Mouse (Mus musculus) neural tube, embryonic 14.5 days (tissue): ENCODE data around the gene Runx3. TPM values are rescaled to one million over a fixed set of nuclear protein-coding genes. Genes with fewer than 3 reads are reported as not detected.

Experiments used
- ATAC-seq: fragments of 200-750 bp; cut with Nextera tagmentation; 2 replicates; pipeline ENCODE4 v1.8.0; 2017; ENCODE audit warnings: low read depth, mild to moderate bottlenecking, moderate TSS enrichment, moderate library complexity
- H3K27ac ChIP-seq: fragments of 300-500 bp; sonication (generic); 2 replicates; pipeline ENCODE4 v1.5.1; 2014; ENCODE audit warnings: low read depth, mild to moderate bottlenecking, control low read depth, low read length, moderate library complexity, mixed read lengths
- H3K27me3 ChIP-seq: fragments of 300-500 bp; sonication (generic); 2 replicates; pipeline ENCODE4 v1.6.1; 2014; ENCODE audit warnings: low read length; ENCODE audit not compliant: control insufficient read depth, insufficient read depth
- H3K36me3 ChIP-seq: fragments of 300-500 bp; sonication (generic); 2 replicates; pipeline ENCODE4 v1.6.1; 2014; ENCODE audit warnings: low read length, mixed read lengths; ENCODE audit not compliant: control insufficient read depth, insufficient read depth
- H3K4me1 ChIP-seq: fragments of 300-500 bp; sonication (generic); 2 replicates; pipeline ENCODE4 v1.6.1; 2014; ENCODE audit warnings: low read length; ENCODE audit not compliant: control insufficient read depth, insufficient read depth
- H3K4me2 ChIP-seq: fragments of 300-500 bp; sonication (generic); 2 replicates; pipeline ENCODE4 v1.6.1; 2014; ENCODE audit warnings: mild to moderate bottlenecking, low read depth, low read length, control low read depth
- H3K4me3 ChIP-seq: fragments of 300-500 bp; sonication (generic); 2 replicates; pipeline ENCODE4 v1.5.1; 2014; ENCODE audit warnings: low read depth, low read length, control low read depth, mixed read lengths
- H3K9ac ChIP-seq: fragments of 300-500 bp; sonication (generic); replicated peaks from 2 replicates; pipeline ENCODE4 v1.6.1; 2014; ENCODE audit warnings: low read depth, mild to moderate bottlenecking, control low read depth, low read length, mixed read lengths
- H3K9me3 ChIP-seq: fragments of 300-500 bp; sonication (generic); 2 replicates; pipeline ENCODE4 v1.6.1; 2016; ENCODE audit warnings: low read length; ENCODE audit not compliant: control insufficient read depth
- WGBS: fragments of 180-500 bp; shearing (Covaris S2); extraction: QIAGEN DNeasy Blood & Tissue Kit; methylation state at CpG from one replicate; pipeline ENCODE4 v1.1.7; 2014; 5-methylcytosine and 5-hydroxymethylcytosine counted together
- polyA plus RNA-seq: library from polyadenylated mRNA; unstranded; fragments of >200 nt; fragmentation: Nextera tagmentation; extraction: Ambion mirVana; gene quantifications from 2 replicates; pipeline ENCODE4 v1.2.1, GENCODE M21; 2014

Runx3 gene
- polyA plus RNA-seq, 1 experiment from 2014 or later, result not detected

GRCm38 (mm10) chr4:135189452-135190008 is 69.1 kb downstream of the Runx3 start:
- Histone ChIP-seq H3K4me1 (no peaks in the 10 kb centered on the region), H3K9ac (no peak overlapping the region), H3K4me2 (no peak overlapping the region), H3K36me3 (no peaks in the 10 kb centered on the region), H3K27me3 (no peaks in the 10 kb centered on the region), H3K9me3 (no peaks in the 10 kb centered on the region), H3K27ac (no peak overlapping the region), H3K4me3 (no peak overlapping the region)
- no peak for ATAC-seq
- 87% methylated on average over 12 of the region's 12 CpGs for WGBS

DNA sequence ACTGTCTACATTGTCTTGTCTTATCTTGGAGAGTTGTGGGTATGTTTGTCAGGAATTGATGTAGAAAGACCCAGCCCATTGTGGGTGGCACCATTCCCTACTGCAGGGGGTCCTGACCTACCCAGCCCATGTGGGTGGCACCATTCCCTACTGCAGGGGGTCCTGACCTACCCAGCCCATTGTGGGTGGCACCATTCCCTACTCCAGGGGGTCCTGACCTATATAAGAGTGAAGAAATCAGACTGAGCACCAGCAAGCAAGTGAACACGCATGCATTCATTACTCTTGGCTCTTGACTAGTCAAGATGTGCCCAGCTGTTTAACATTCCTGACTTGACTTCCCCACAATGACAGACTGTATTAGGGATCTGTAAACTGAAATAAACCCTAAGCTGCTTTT is 69.9 kb downstream of the Runx3 start:
- no peak for ATAC-seq
- Histone ChIP-seq H3K4me3 (no peak overlapping the region), H3K36me3 (no peaks in the 10 kb centered on the region), H3K9ac (no peak overlapping the region), H3K4me1 (no peaks in the 10 kb centered on the region), H3K4me2 (no peak overlapping the region), H3K9me3 (no peaks in the 10 kb centered on the region), H3K27me3 (no peaks in the 10 kb centered on the region), H3K27ac (no peak overlapping the region)
- WGBS, result 93% methylated on average over 1 of the region's 1 CpGs

DNA sequence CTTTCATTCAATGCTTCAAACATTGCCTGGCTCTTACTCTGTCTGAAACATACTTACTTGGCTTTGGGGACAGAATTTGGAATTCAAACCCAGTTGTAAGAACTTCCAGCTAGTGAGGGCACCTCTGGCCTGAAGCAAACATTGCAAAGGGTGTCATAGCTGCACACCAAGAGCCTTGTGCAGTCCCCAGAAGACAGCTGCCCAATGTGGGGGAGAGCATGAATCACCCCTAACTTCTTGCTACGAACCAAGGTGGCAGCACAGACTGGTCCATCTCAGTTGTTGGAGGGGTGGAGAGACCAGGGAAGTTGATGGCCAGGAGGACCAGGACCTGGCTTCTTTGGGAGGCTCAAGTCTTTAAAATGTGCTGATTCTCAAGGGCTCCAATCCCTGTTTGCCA is 70.7 kb downstream of the Runx3 start:
- no peak overlapping the region for H3K4me3 ChIP-seq
- 74% methylated on average over 1 of the region's 1 CpGs for WGBS
- no peak overlapping the region for H3K9ac ChIP-seq
- H3K27me3 ChIP-seq, result no peaks in the 10 kb centered on the region
- H3K27ac ChIP-seq, result no peak overlapping the region
- no peaks in the 10 kb centered on the region for H3K4me1 ChIP-seq
- no peak for ATAC-seq
- H3K4me2 ChIP-seq, result no peak overlapping the region
- no peaks in the 10 kb centered on the region for H3K36me3 ChIP-seq
- H3K9me3 ChIP-seq, result no peaks in the 10 kb centered on the region

DNA sequence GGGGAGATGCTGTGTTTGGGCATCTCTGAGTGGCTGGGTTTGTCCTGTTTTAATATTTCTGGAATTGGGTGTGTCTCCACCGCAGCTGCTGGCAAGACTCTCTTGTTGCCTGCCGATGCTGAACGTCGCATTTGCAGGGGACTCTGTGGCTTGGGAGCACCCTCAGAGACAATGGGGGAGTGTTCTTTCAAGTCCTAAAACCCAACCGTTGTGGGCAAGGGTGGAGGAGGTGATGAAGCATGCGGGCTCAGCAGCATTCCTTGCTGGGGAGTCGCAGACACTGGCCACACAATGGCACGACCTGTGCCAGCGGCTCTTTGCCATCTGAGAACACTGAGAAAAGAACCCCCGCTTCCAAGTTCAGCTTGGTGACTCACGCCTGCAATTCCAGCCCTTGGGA is 71.2 kb downstream of the Runx3 start:
- Histone ChIP-seq H3K36me3 (no peaks in the 10 kb centered on the region), H3K27me3 (no peaks in the 10 kb centered on the region), H3K4me2 (no peak overlapping the region), H3K9me3 (no peaks in the 10 kb centered on the region), H3K4me3 (no peak overlapping the region), H3K4me1 (no peaks in the 10 kb centered on the region), H3K27ac (no peak overlapping the region), H3K9ac (no peak overlapping the region)
- no peak for ATAC-seq
- WGBS, result 81% methylated on average over 11 of the region's 11 CpGs

DNA sequence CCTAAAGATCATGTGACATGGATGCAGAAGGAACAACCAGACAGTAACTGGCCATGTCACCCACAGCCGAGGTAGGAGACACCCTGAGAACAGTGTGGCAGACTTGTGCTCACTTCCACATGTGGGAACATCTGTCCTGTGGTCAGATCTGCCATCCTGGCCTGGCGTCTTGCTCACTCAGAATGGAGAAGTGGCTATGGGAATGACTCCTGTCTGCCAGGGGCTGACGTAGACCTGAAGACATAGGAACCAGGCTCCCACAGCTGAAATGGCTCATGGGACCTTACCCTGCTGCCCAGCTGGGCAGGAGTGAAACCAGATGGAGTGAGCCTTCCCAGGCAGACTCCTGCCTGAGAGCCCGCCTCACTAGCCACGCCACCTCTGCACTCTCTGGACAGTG is 72.4 kb downstream of the Runx3 start:
- Histone ChIP-seq H3K4me1 (no peaks in the 10 kb centered on the region), H3K4me3 (no peak overlapping the region), H3K9ac (no peak overlapping the region), H3K27ac (no peak overlapping the region), H3K36me3 (no peaks in the 10 kb centered on the region), H3K9me3 (no peaks in the 10 kb centered on the region), H3K4me2 (no peak overlapping the region), H3K27me3 (no peaks in the 10 kb centered on the region)
- WGBS, result 83% methylated on average over 5 of the region's 5 CpGs
- ATAC-seq, result no peak

GRCm38 (mm10) chr4:135197857-135198256 is 77.4 kb downstream of the Runx3 start:
- Histone ChIP-seq H3K4me1 (no peaks in the 10 kb centered on the region), H3K9ac (no peak overlapping the region), H3K27ac (no peak overlapping the region), H3K4me3 (no peak overlapping the region), H3K9me3 (no peaks in the 10 kb centered on the region), H3K4me2 (no peak overlapping the region), H3K27me3 (no peaks in the 10 kb centered on the region), H3K36me3 (no peaks in the 10 kb centered on the region)
- WGBS, result 84% methylated on average over 8 of the region's 8 CpGs
- no peak for ATAC-seq

DNA sequence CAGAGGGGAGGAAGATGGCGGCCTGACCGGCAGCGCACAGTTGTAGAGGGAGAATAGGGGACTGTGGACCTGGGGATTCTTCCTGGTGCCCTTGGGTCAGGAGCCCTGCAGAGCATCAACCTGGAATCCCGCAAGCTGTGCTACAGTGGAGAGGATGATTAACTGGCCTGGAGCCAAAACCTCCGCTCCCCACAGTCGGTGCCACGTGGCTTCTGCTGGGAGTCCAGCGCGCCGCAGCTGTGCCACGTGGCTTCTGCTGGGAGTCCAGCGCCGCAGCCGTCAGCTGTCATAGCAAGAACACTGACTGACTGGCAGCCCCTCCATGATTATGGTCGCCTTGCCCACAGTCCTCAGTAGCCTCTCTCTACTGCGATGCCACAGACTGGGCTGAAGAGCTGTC is 81.3 kb downstream of the Runx3 start:
- Histone ChIP-seq H3K27ac (no peak overlapping the region), H3K4me2 (no peak overlapping the region)
- 0 out of 2 replicates have a peak, but pooled peaks have one; percentile 24 for ATAC-seq

GRCm38 (mm10) chr4:135203279-135203678 is 82.8 kb downstream of the Runx3 start:
- 9% methylated on average over 14 of the region's 14 CpGs for WGBS
- no peak overlapping the region for H3K27ac ChIP-seq
- 0 out of 2 replicates have a peak overlapping the region, but pooled peaks have one; percentile 2 for H3K4me3 ChIP-seq
- no peak overlapping the region for H3K9ac ChIP-seq
- H3K36me3 ChIP-seq, result no peaks in the 10 kb centered on the region
- no peak for ATAC-seq
- peaks cover 10% of the 10 kb centered on the region for H3K27me3 ChIP-seq
- H3K4me1 ChIP-seq, result 0 out of 2 replicates have a peak, but pooled peaks cover 8% of the 10 kb centered on the region
- H3K9me3 ChIP-seq, result no peaks in the 10 kb centered on the region
- H3K4me2 ChIP-seq, result peak overlapping the region; percentile 38

More for the DNA sequence above, 81.3 kb downstream of the Runx3 start:
- peaks cover 10% of the 10 kb centered on the region for H3K27me3 ChIP-seq
- no peaks in the 10 kb centered on the region for H3K9me3 ChIP-seq
- no peak overlapping the region for H3K4me3 ChIP-seq
- WGBS, result 42% methylated on average over 16 of the region's 16 CpGs
- H3K4me1 ChIP-seq, result 0 out of 2 replicates have a peak, but pooled peaks cover 8% of the 10 kb centered on the region
- no peak overlapping the region for H3K9ac ChIP-seq
- H3K36me3 ChIP-seq, result no peaks in the 10 kb centered on the region

GRCm38 (mm10) chr4:135203806-135204560 is 83.5 kb downstream of the Runx3 start:
- Histone ChIP-seq H3K4me2 (peak overlapping the region; percentile 38), H3K27ac (no peak overlapping the region), H3K4me1 (0 out of 2 replicates have a peak, but pooled peaks cover 8% of the 10 kb centered on the region), H3K4me3 (no peak overlapping the region), H3K27me3 (peaks cover 10% of the 10 kb centered on the region), H3K36me3 (no peaks in the 10 kb centered on the region), H3K9ac (no peak overlapping the region), H3K9me3 (no peaks in the 10 kb centered on the region)
- no peak for ATAC-seq
- WGBS, result 16% methylated on average over 17 of the region's 17 CpGs
